Mouse (Mus musculus): ENCODE measurements around the gene 4930444G20Rik.
"Not testable (repeated sequence)": the region's sequence is repeated elsewhere in the genome, so short reads cannot be mapped to it uniquely, and the experiment has no call there.

The 4930444G20Rik gene

DNA sequence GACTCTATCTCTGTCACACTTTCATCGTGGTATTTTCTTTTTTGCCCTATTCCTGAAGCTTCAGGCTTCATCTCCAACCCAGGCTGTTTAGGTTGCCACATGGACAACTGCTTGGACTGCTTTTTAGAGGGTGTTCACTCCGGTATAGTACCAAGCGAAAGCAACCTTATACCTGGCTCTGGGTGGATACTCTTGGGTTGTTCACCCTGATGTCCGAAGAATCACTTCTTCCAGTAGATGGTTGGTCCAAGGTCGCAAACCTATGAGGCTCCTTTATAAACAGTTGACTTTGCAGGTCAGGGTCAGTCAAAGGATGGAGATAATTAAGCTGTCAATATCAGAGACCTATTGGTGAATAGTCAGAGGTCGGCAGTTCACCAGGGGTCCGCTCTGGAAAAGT is at the start of gene 4930444G20Rik:
Gene 4930444G20Rik (minus strand): TSS at position 101 of the 400 bp plus-strand sequence.
- DNase-seq: not testable (repeated sequence)

DNA sequence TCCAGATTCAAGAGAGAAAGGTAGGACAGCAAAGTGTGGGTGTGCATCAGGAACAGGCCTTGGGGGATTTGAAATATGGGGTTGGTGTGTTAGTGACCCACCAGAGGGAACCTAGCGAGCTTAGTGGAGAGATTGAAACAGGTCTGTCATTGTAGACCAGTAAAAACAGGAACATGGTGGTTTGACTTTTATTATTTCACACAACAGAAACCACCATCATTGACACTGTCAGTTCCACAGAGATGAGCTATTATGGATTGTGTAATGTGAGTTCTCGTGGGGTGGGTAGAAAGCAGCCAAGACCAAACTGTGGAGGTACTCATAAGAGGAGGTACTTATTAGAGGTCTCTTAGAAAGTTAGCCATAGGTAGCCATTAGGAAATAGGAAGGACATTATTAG is 6.7 kb upstream of the 4930444G20Rik start:
- no peak for DNase-seq

DNA sequence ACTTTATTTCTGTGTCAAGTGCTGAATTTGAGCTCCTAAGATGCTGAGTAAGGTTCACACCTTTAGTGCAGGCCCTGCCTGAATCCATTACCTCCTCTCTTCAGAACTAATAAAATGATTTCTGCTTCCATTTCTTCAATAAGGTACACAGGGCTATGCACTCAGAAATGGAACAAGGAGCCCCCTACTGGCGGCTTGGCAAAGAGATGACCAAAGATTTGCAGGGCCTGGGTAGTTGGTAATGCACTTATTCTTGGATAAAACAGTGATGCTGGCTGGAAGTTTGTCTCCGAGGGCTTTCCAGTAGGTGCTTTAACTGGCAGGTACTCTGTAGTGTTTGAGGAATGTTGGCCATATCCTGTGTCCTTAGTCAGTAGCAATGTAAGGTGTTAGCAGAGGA is 4.9 kb upstream of the 4930444G20Rik start:
- peak; percentile 16 for DNase-seq

DNA sequence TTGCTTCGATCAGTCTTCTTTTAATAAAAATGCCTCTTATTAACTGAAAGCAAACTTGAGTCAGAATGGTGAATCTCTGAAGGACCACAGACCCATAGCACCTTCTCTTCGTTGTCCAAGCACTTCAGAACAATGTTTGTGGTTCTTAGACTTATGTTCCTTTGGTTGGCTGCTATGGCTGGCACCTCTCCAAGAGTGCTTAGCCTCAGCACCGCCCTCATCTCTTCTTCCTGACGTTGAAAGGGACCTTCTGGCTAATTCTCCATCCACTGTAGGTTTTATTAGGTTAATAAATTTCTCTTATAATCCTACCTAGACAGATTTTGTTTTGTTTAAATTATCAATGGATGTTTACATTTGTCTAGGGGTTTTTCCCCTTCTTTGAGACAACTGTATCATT is 2.7 kb upstream of the 4930444G20Rik start:
- DNase-seq: no peak

DNA sequence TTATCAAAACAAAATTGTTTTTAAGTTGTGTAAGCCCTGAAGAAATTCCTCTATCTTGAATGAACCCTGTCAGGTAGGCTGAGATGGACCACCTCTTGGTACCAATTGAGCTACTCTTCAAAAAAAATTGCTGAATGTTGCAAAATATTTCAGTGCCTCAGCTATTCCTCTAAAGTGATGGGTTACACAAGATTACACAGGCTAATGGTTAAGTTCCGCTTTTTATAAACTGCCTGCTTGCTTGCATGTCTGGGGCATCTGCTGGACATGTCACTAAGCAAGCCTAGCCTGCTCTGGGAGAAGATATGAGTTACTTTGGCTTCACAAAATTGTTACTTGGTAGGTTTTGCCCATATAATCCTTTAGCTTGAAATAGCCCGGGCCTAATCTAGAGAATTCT is 2.3 kb upstream of the 4930444G20Rik start:
- no peak for DNase-seq

DNA sequence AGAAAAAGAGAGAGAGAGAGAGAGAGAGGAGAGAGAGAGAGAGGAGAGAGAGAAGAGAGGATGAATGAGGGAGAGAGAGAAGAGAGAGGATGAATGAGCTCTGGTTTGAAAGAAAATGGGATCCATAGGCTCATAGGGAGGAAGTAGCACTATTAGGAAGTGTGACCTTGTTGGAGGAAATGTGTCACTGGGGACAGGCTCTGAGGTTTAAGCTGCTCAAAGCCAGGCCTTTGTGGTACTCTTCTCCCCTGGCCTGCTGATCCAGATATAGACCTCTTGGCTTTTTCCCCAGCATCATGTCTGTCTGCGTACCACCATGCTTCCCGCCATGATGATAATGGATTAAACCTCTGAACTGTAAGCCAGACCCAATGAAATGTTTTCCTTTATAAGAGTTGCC is 8.5 kb downstream of the 4930444G20Rik start:
- no peak for DNase-seq

DNA sequence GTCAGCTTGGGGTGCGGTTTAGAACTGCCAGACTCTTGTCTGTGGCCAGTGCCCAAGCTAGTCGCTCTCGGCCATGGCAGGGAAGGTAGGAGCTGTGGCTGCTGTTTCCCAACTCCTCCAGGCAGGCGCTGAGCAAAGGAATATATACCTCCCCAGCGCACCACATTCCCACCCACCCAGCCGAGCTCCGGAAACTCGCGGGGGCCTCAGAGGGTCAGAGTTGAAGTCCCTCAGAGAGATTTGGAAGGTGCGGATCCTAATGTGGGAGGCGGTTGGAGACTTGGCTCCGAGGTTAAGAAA is 8.9 kb downstream of the 4930444G20Rik start:
- DNase-seq: no peak

DNA sequence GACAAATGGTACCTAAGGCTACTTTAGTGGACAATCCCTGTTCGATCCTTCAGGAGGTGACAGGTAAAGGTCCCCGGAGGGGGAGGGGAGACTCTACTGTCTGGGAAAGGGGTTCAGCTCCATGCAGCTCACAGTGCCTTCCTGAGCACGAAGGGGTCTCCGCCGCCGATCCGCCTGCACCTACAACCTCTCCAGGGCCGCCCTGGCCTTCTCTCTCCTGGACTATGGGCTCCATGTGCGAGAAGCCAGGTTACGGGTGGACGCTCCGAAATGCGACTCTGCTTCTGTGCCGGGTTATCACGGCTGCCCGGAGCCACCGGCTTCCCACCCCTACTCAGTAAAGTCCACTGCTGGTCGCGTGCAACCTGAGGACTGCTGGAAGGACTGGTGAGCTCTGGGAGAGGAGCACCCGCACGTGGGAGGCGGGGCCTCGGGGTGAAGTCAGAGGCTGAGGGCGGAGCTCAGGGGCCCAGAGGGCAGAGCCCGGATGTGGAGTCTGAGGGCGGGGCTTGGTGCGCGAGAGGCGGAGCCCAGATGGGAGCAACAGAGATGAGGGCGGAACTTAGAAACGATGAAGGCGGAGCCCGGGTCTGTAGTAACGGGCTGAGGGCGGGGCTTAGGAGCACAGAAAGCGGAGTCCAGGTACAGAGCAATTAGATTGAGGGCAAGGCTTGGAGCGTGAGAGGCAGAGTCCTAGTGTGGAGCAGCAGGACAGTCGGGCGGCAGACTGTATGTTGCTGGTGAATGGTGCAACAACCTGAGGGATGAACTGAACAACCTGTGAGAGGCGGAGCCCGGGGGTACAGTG is 9.5 kb downstream of the 4930444G20Rik start:
- peak; percentile 94 for DNase-seq

DNA sequence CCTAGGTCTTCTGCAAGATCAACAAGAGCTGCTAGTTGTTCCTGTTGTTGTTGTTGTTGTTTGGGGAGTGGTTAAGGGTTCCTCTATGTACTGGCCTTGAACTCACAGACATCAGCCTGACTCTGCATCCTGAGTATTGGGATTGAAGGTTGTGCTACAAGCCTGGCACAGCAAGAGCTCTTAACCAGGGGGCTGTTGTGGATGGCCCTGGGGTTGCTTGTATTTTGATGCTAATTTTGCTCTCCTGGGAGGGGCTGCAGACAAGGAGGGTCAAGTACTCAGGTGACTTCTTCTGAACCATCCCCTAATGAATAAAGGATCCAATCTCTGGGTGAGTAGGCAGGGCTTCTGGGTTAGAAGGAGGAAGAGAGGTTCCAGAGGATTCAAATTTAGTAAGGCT is 12.6 kb downstream of the 4930444G20Rik start:
- DNase-seq: no peak

DNA sequence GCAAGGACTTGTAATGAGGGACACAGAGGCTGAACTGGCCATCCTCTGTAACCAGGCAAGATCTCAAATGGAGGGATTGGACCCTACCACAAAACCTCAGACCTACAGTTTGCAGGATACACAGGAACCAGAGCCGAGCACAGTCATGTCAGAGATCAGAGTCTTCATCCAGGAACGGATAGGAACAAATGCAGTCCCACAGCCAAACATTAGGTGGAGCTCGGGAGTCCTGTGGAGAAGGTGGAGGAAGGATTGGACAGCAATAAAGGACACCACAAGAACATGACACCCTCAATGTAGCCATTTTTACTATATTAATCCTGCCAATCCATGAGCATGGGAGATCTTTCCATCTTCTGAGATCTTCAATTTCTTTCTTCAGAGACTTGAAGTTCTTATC is 31.6 kb downstream of the 4930444G20Rik start:
- DNase-seq: peak; percentile 68

DNA sequence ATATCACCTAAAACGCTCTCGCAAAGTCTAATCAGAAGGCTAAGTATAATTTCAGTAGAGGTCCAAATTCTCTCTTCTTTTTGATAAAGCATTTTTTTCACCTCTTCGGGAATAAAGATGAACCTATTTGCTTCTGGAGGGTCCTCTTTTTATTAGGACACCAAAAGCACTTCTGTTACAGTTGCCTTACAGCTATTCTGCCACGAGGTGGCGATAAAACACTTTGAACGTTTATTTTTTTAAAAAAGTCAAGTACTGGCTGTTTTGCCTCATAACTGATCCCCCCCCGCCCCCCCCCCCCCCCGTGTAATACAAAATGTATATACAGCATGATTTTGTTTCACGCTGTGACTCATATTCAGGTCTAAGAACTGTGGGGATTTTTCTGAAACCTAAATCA is 33.6 kb downstream of the 4930444G20Rik start:
- peak; percentile 25 for DNase-seq

DNA sequence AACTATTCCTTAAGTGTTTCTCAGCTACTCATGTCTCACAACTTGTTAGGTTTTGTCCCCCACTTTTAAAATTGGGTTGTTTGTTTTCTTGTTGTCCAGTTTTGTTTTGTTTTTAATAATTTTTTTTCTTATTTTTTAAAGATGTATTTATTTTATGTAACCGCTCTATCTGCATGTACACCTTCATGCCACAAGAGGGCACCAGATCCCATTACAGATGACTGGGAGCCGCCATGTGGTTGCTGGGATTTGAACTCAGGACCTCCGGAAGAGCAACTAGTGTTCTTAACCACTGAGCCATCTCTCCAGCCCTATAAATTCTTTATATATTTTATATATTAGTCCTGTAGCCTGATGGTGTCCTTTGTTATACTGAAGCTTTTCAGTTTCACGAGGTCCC is 49.3 kb downstream of the 4930444G20Rik start:
- DNase-seq: no peak

DNA sequence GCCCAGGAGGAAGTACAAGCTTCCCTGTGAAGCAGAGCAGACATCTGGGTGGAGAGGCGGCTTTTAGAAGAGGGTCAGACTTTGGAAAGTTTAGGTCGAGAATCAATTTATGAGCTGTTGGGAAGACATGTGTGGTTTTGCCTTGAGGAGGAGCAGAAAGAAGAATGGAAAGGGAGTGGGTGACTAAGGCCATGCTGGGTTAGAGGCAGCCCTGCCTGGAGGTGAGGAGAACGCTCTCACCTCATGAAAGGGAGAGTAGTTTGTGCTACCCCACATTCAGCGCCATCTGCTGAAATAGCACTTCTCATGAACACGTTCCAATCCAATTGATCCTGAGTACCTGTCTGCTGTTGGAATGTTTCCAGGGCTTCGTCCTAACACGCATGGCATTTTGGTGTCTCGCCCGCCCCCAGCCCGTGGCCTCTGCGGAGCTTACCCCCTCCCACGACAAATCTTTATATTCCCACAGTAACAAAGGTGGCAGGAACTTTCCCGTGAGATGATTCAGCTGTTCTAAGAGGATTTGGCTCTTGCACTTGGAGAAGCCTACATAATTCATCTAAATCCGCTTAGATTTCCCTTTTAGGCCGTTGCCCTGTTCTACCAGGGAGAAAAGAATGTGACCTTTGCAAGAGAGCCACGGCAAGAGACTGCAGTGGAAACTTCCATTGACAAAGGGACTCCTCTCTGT is 50.3 kb downstream of the 4930444G20Rik start:
- no peak for DNase-seq
